Mouse (Mus musculus): ENCODE measurements around the gene Irf3. TPM values are rescaled to one million over a fixed set of nuclear protein-coding genes. Genes with fewer than 3 reads are reported as not detected.
"Not testable (repeated sequence)": the region's sequence is repeated elsewhere in the genome, so short reads cannot be mapped to it uniquely, and the experiment has no call there.

Gene Irf3
- polyA plus RNA-seq, 1 experiment: 277 TPM

DNA sequence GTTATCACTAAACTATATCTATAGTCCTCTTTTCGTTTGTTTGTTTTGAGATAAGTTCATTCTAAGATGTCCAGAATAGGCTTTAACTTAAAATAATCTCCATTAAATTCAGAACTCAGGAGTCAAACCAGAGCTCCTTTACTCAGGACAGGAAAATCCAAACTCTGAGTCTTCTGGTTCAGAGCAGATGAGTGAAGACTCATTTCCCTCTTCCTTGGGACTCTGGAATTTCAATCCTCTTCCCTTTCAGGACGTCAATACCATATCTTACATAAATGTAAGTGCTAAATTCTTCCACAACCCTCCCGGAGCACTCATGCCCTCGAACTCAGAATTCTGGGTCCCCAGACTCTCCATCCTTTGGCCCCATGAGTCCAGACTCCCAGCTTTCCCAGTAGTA lies 19.3 kb downstream of the Irf3 start:
- no peak for TF ChIP-seq POLR2A (IDR thresholded peaks at IDR 0.05; ENCODE audit: control insufficient read depth, extremely low read depth, insufficient read depth, low read length, poor library complexity)
- no peak for TF ChIP-seq CTCF (IDR thresholded peaks at IDR 0.05; ENCODE audit: borderline replicate concordance, control insufficient read depth, extremely low read depth, insufficient read depth, low read length, poor library complexity)
- peak overlapping the region; percentile 63 for H3K4me3 ChIP-seq (ENCODE audit: control insufficient read depth, insufficient read depth, low read length)

DNA sequence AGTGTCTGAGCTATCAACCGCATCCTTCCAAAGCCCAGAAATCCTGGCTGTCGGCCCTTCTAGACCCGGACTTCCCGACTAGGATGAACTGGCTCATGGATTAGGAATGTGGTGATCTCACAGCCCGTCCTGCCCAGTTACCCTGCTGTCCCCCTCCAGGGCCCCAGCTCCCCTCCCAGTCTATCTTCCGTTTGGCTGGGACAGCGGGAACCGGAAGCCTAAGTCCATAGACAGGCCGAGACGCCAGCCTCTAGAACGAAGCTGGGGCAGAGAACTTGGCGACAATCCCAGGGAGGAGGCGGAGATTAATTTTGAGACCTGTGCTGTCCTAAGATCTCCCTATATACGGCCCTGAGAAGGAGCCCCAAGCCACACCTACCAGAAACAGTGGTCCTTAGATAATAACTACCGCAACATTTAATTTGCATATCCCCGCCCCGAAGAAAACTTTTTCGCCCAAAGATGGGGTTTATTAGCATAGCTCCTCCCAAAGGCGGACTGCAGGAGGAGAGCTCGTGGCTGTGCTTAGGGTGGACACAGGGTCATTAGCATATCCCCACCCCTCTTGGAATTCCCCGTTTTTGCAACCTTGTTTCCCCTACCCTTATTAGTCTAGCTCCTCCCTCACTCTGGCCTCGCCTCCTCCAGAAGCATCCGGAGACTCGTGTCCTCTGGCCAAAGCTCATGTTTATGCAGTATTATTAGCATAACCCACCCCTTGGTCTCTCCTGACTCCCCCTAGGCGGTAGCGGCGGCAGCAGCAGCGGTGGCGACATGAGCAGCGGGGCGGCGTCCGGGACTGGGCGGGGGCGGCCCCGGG lies 20.0 kb downstream of the Irf3 start, which contains the start of gene Rras:
TSS of gene Rras (plus strand) at position 720 of the 820 bp plus-strand sequence.
- H3K4me1 ChIP-seq (replicated peaks; ENCODE audit: control insufficient read depth, insufficient read depth, low read length): peaks cover 3% of the 10 kb centered on the region
- H3K27me3 ChIP-seq (ENCODE audit: control insufficient read depth, insufficient read depth, low read length): no peaks in the 10 kb centered on the region
- H3K36me3 ChIP-seq (ENCODE audit: control insufficient read depth, insufficient read depth, low read length): peaks cover 1% of the 10 kb centered on the region; the same call in 1 of the 2 replicates
- DNase-seq: peak; percentile 81
- WGBS: under 1% methylated on average over 36 of the region's 36 CpGs
- H3K27ac ChIP-seq (ENCODE audit: control insufficient read depth, insufficient read depth, low read length): peak within 1 kb of the TSS; percentile 64; the same call in 1 of the 2 replicates
- TF ChIP-seq CTCF (IDR thresholded peaks at IDR 0.05; ENCODE audit: borderline replicate concordance, control insufficient read depth, extremely low read depth, insufficient read depth, low read length, poor library complexity) (no peak), POLR2A (IDR thresholded peaks at IDR 0.05; ENCODE audit: control insufficient read depth, extremely low read depth, insufficient read depth, low read length, poor library complexity) (no peak)
- peak within 1 kb of the TSS; percentile 63 for H3K4me3 ChIP-seq (ENCODE audit: control insufficient read depth, insufficient read depth, low read length)

More for the DNA sequence above, 19.3 kb downstream of the Irf3 start:
- no peak for DNase-seq
- 0% methylated on average over 4 of the region's 4 CpGs for WGBS
- Histone ChIP-seq H3K27me3 (ENCODE audit: control insufficient read depth, insufficient read depth, low read length) (no peaks in the 10 kb centered on the region), H3K36me3 (ENCODE audit: control insufficient read depth, insufficient read depth, low read length) (peaks cover 8% of the 10 kb centered on the region; the same call in 1 of the 2 replicates), H3K27ac (ENCODE audit: control insufficient read depth, insufficient read depth, low read length) (peak overlapping the region; percentile 64; the same call in 1 of the 2 replicates), H3K4me1 (replicated peaks; ENCODE audit: control insufficient read depth, insufficient read depth, low read length) (peaks cover 3% of the 10 kb centered on the region)

- Histone ChIP-seq H3K27ac (ENCODE audit: control insufficient read depth, insufficient read depth, low read length) (no peak overlapping the region), H3K27me3 (ENCODE audit: control insufficient read depth, insufficient read depth, low read length) (no peaks in the 10 kb centered on the region), H3K36me3 (ENCODE audit: control insufficient read depth, insufficient read depth, low read length) (no peaks in the 10 kb centered on the region), H3K4me3 (ENCODE audit: control insufficient read depth, insufficient read depth, low read length) (no peak overlapping the region), H3K4me1 (replicated peaks; ENCODE audit: control insufficient read depth, insufficient read depth, low read length) (peaks cover 3% of the 10 kb centered on the region)
- DNase-seq: no peak
- TF ChIP-seq CTCF (IDR thresholded peaks at IDR 0.05; ENCODE audit: borderline replicate concordance, control insufficient read depth, extremely low read depth, insufficient read depth, low read length, poor library complexity): no peak
- no peak for TF ChIP-seq POLR2A (IDR thresholded peaks at IDR 0.05; ENCODE audit: control insufficient read depth, extremely low read depth, insufficient read depth, low read length, poor library complexity)
- 45% methylated on average over 8 of the region's 8 CpGs for WGBS
These were observed 21.7 kb downstream of the Irf3 start for GRCm38 (mm10) chr7:45019031-45019571.

DNA sequence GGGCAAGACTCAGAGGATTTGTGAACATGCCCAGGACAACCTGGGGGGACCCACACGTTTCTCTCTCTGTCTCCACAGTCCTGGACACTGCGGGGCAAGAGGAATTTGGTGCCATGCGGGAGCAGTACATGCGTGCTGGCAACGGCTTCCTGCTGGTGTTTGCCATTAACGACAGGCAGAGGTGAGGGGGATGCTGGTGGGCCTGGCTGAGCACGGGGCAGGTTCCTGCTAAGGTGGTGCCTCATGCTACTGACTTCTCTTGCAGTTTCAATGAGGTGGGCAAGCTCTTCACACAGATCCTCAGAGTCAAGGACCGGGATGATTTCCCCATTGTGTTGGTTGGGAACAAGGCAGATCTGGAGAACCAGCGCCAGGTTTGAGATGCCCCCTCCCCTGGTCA lies 22.8 kb downstream of the Irf3 start:
- no peak for DNase-seq
- H3K4me3 ChIP-seq (ENCODE audit: control insufficient read depth, insufficient read depth, low read length): no peak overlapping the region
- TF ChIP-seq POLR2A (IDR thresholded peaks at IDR 0.05; ENCODE audit: control insufficient read depth, extremely low read depth, insufficient read depth, low read length, poor library complexity) (no peak), CTCF (IDR thresholded peaks at IDR 0.05; ENCODE audit: borderline replicate concordance, control insufficient read depth, extremely low read depth, insufficient read depth, low read length, poor library complexity) (no peak)
- peaks cover 3% of the 10 kb centered on the region for H3K4me1 ChIP-seq (replicated peaks; ENCODE audit: control insufficient read depth, insufficient read depth, low read length)
- 95% methylated on average over 9 of the region's 9 CpGs for WGBS
- no peaks in the 10 kb centered on the region for H3K36me3 ChIP-seq (ENCODE audit: control insufficient read depth, insufficient read depth, low read length)
- no peaks in the 10 kb centered on the region for H3K27me3 ChIP-seq (ENCODE audit: control insufficient read depth, insufficient read depth, low read length)
- no peak overlapping the region for H3K27ac ChIP-seq (ENCODE audit: control insufficient read depth, insufficient read depth, low read length)

DNA sequence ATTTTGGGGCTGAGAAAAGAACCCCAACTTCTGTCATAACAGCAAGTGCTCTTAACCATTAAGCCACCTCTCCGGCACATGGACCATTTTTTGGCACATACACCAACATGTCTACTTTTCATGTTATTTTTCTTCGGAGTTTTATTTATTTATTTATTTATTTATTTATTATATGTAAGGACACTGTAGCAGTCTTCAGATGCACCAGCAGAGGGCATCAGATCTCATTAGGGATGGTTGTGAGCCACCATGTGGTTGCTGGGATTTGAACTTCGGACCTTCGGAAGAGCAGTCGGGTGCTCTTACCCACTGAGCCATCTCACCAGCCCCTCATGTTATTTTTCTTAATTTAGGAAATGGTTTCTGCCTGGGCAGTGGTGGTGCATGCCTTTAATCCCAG lies 26.3 kb downstream of the Irf3 start:
- WGBS: 70% methylated on average over 5 of the region's 5 CpGs
- H3K4me3 ChIP-seq (ENCODE audit: control insufficient read depth, insufficient read depth, low read length); H3K27ac ChIP-seq (ENCODE audit: control insufficient read depth, insufficient read depth, low read length); H3K27me3 ChIP-seq (ENCODE audit: control insufficient read depth, insufficient read depth, low read length); H3K4me1 ChIP-seq (replicated peaks; ENCODE audit: control insufficient read depth, insufficient read depth, low read length); DNase-seq: not testable (repeated sequence)
- peaks cover 12% of the 10 kb centered on the region for H3K36me3 ChIP-seq (ENCODE audit: control insufficient read depth, insufficient read depth, low read length)

DNA sequence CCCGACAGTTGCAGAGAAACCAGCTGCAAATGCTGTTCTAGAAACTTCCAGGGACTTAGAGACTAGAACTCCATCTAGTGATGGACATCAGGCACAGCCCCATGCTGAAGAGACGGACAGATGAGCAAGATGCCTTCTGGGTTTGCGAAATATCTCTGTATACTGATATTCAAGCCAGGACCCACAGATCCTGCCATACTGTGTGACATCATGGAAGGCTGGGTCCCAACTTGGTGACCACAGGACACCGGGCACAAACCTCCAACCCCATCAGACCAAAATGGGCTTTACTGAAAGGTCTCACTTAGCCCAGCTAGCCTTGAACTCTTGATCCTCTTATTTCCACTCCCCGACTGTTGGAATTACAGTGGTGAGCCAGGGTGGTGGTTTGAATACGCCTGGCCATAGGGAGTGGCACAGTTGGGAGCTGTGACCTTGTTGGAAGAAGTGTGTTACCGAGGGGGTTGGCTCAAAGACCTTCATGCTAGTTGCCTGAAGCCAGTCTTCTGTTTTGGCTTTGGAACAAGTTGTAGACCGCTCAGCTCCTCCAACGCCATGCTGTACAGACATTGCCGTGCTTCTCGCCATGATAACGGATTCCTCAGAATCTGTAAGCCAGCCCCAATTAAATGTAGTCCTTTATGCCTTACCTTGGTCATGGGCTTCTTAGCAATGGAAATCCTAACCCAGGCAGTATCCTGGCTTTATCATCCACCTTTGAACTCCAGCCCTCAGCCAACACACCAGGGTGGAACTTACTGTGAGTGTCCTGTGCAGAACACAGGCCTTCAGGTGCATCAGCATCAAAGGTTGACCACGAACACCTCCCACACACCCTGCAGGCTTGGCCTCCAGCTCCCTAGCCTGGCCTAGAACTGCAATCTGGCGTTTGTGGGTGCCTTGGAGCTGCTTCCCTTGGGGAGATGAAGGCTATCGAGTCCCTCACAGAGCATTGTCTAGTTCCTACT lies 27.1 kb downstream of the Irf3 start:
- no peaks in the 10 kb centered on the region for H3K27me3 ChIP-seq (ENCODE audit: control insufficient read depth, insufficient read depth, low read length)

More for the DNA sequence above, 27.1 kb downstream of the Irf3 start:
- Histone ChIP-seq H3K36me3 (ENCODE audit: control insufficient read depth, insufficient read depth, low read length) (peaks cover 17% of the 10 kb centered on the region), H3K4me1 (replicated peaks; ENCODE audit: control insufficient read depth, insufficient read depth, low read length) (no peaks in the 10 kb centered on the region), H3K4me3 (ENCODE audit: control insufficient read depth, insufficient read depth, low read length) (no peak overlapping the region), H3K27ac (ENCODE audit: control insufficient read depth, insufficient read depth, low read length) (no peak overlapping the region)
- 83% methylated on average over 15 of the region's 15 CpGs for WGBS
- no peak for TF ChIP-seq CTCF (IDR thresholded peaks at IDR 0.05; ENCODE audit: borderline replicate concordance, control insufficient read depth, extremely low read depth, insufficient read depth, low read length, poor library complexity)
- TF ChIP-seq POLR2A (IDR thresholded peaks at IDR 0.05; ENCODE audit: control insufficient read depth, extremely low read depth, insufficient read depth, low read length, poor library complexity): no peak
- no peak for DNase-seq

Measured in thymus, adult 2 months (tissue).